Mouse (Mus musculus): ENCODE measurements around the gene Fahd1. TPM values are rescaled to one million over a fixed set of nuclear protein-coding genes. Genes with fewer than 3 reads are reported as not detected.

Fahd1 gene
- 16.0 and 16.8 TPM in 2 replicates for polyA plus RNA-seq (2015; fragmentation: Nextera tagmentation; extraction: Ambion mirVana)

DNA sequence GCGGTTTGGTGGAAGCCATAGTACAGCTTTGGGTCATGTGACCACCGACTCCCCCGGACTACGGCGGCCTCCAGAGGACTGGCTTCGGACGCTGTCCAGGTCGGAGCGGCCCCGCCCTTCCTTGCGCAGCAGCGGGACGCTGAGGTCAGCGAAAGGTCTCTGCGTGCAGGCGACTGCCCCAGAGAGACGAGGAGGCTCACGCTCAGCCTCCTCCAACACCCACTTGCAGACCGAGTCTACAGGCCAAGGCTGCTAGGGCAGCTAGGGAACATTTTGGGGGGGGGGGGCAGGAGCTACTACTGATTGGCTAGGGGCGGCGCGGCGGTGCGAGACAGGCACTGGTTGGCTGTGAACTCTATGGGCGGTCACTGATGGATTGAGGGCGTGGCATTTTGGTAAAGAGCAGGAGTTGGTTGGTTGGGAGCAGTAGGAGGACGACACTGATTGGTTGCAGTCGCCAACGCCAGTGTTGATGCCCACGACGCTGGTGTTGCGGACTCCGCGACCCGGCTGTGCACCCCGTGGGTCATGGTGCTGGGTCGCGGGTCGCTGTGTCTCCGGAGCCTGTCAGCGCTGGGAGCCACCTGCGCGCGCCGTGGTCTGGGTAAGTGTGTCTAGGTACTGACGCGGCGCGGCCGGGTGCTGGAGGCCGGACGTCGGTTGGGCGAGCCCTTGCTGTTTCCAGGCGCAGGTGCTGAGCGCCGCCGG, at the start of gene Fahd1:
Gene Fahd1, minus strand, starts transcription at position 300 of the 708 bp plus-strand sequence.
- Histone ChIP-seq H3K27ac (peak within 1 kb of the TSS; percentile 85), H3K9ac (peak within 1 kb of the TSS; percentile 78), H3K4me1 (peaks cover 23% of the 10 kb centered on the region), H3K27me3 (peaks cover 9% of the 10 kb centered on the region), H3K4me3 (peak within 1 kb of the TSS; percentile 70), H3K36me3 (ENCODE audit: poor library complexity, severe bottlenecking) (peaks cover 21% of the 10 kb centered on the region), H3K9me3 (replicated peaks) (no peaks in the 10 kb centered on the region), H3K4me2 (peak within 1 kb of the TSS; percentile 89)
- under 1% methylated on average over 52 of the region's 58 CpGs for WGBS
- peak; percentile 100 for ATAC-seq

DNA sequence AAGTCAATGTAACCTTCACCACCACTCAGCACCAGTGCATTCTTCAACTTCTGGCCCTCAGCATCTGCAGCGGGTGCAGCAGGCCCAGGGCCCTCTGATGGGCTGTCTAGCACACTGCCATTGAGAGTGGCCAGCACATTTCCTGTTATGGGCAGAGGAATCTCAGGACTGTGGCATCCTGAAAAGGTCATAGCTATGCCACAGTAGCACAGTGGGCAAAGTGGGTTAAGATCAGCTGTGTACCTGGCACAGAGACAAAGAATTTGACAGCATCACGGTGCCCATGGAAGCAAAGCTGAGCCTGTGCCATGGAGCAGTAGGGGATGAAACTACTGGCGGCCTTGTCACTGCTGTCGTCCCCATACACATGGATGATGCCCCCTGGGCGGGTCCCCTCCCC, 49.0 kb upstream of the Fahd1 start:
- H3K9me3 ChIP-seq (replicated peaks), result no peaks in the 10 kb centered on the region
- H3K27me3 ChIP-seq, result no peaks in the 10 kb centered on the region
- peaks cover 72% of the 10 kb centered on the region for H3K36me3 ChIP-seq (ENCODE audit: poor library complexity, severe bottlenecking)
- H3K9ac ChIP-seq, result no peak overlapping the region
- WGBS, result 85% methylated on average over 5 of the region's 5 CpGs
- no peak overlapping the region for H3K4me3 ChIP-seq
- H3K4me1 ChIP-seq, result peaks cover 35% of the 10 kb centered on the region
- ATAC-seq, result no peak
- no peak overlapping the region for H3K4me2 ChIP-seq
- H3K27ac ChIP-seq, result no peak overlapping the region

- WGBS, result 83% methylated on average over 4 of the region's 4 CpGs
- no peak for ATAC-seq
- no peaks in the 10 kb centered on the region for H3K27me3 ChIP-seq
- no peaks in the 10 kb centered on the region for H3K9me3 ChIP-seq (replicated peaks)
- no peak overlapping the region for H3K27ac ChIP-seq
- 0 out of 2 replicates have a peak overlapping the region, but pooled peaks have one; percentile 92 for H3K9ac ChIP-seq
- no peak overlapping the region; the same call in 1 of the 2 replicates for H3K4me2 ChIP-seq
- H3K4me1 ChIP-seq, result peaks cover 44% of the 10 kb centered on the region
- peaks cover 68% of the 10 kb centered on the region for H3K36me3 ChIP-seq (ENCODE audit: poor library complexity, severe bottlenecking)
- no peak overlapping the region; the same call in 1 of the 2 replicates for H3K4me3 ChIP-seq
Measured at GRCm38 (mm10) chr17:24898041-24898854, 48.1 kb upstream of the Fahd1 start.

GRCm38 (mm10) chr17:24897600-24897999, 47.4 kb upstream of the Fahd1 start:
- H3K4me3 ChIP-seq, result peak overlapping the region; percentile 92
- H3K4me1 ChIP-seq, result peaks cover 46% of the 10 kb centered on the region
- H3K9ac ChIP-seq, result peak overlapping the region; percentile 92
- no peak for ATAC-seq
- H3K27me3 ChIP-seq, result no peaks in the 10 kb centered on the region
- peak overlapping the region; percentile 99 for H3K4me2 ChIP-seq
- WGBS, result 78% methylated on average over 4 of the region's 4 CpGs
- no peaks in the 10 kb centered on the region for H3K9me3 ChIP-seq (replicated peaks)
- H3K27ac ChIP-seq, result no peak overlapping the region
- peaks cover 68% of the 10 kb centered on the region for H3K36me3 ChIP-seq (ENCODE audit: poor library complexity, severe bottlenecking)

DNA sequence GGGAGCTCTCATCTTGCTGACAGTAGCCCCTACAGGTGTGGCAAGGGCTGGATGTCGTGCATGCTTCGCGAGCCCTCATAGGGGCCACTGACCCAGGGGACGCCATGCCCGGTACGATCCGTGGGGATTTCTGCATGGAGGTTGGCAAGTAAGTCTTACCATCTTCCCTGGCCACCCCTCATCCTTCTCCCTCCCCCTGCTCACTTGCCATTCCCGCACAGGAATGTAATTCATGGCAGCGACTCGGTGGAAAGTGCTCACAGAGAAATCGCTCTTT, 46.8 kb upstream of the Fahd1 start:
- ATAC-seq, result no peak
- Histone ChIP-seq H3K9me3 (replicated peaks) (no peaks in the 10 kb centered on the region), H3K36me3 (ENCODE audit: poor library complexity, severe bottlenecking) (peaks cover 68% of the 10 kb centered on the region), H3K4me1 (peaks cover 46% of the 10 kb centered on the region), H3K4me3 (peak overlapping the region; percentile 92), H3K4me2 (peak overlapping the region; percentile 99), H3K9ac (peak overlapping the region; percentile 92), H3K27ac (0 out of 2 replicates have a peak overlapping the region, but pooled peaks have one; percentile 84), H3K27me3 (no peaks in the 10 kb centered on the region)
- 28% methylated on average over 11 of the region's 11 CpGs for WGBS

GRCm38 (mm10) chr17:24896241-24896992, 46.3 kb upstream of the Fahd1 start, which contains the start of gene Nme3:
Nme3 (plus strand) TSS chr17:24896500.
- Histone ChIP-seq H3K36me3 (ENCODE audit: poor library complexity, severe bottlenecking) (peaks cover 68% of the 10 kb centered on the region), H3K9me3 (replicated peaks) (no peaks in the 10 kb centered on the region), H3K4me3 (peak within 1 kb of the TSS; percentile 92), H3K4me2 (peak within 1 kb of the TSS; percentile 99), H3K27ac (peak within 1 kb of the TSS; percentile 84), H3K4me1 (peaks cover 46% of the 10 kb centered on the region), H3K9ac (peak within 1 kb of the TSS; percentile 92), H3K27me3 (no peaks in the 10 kb centered on the region)
- WGBS, result under 1% methylated on average over 49 of the region's 50 CpGs
- peak; percentile 74 for ATAC-seq

- Histone ChIP-seq H3K27ac (peak overlapping the region; percentile 84), H3K4me1 (peaks cover 46% of the 10 kb centered on the region), H3K4me3 (peak overlapping the region; percentile 92), H3K36me3 (ENCODE audit: poor library complexity, severe bottlenecking) (peaks cover 68% of the 10 kb centered on the region), H3K4me2 (peak overlapping the region; percentile 99), H3K9me3 (replicated peaks) (no peaks in the 10 kb centered on the region), H3K9ac (peak overlapping the region; percentile 92), H3K27me3 (no peaks in the 10 kb centered on the region)
- 11% methylated on average over 23 of the region's 23 CpGs for WGBS
- no peak for ATAC-seq
Measured at GRCm38 (mm10) chr17:24895571-24896240, 45.5 kb upstream of the Fahd1 start.

GRCm38 (mm10) chr17:24894995-24895547, 44.9 kb upstream of the Fahd1 start, which contains the start of the genes Eme2 and Mrps34:
Eme2 (minus strand) TSS chr17:24895087.
Mrps34 (plus strand) TSS chr17:24895116.
- Histone ChIP-seq H3K36me3 (ENCODE audit: poor library complexity, severe bottlenecking) (peaks cover 68% of the 10 kb centered on the region), H3K27me3 (no peaks in the 10 kb centered on the region), H3K9me3 (replicated peaks) (no peaks in the 10 kb centered on the region), H3K4me1 (peaks cover 46% of the 10 kb centered on the region), H3K4me2 (peak within 1 kb of the TSS; percentile 99), H3K9ac (peak within 1 kb of the TSS; percentile 92), H3K27ac (peak within 1 kb of the TSS; percentile 84), H3K4me3 (peak within 1 kb of the TSS; percentile 92)
- WGBS, result under 1% methylated on average over 62 of the region's 62 CpGs
- ATAC-seq, result peak; percentile 61

DNA sequence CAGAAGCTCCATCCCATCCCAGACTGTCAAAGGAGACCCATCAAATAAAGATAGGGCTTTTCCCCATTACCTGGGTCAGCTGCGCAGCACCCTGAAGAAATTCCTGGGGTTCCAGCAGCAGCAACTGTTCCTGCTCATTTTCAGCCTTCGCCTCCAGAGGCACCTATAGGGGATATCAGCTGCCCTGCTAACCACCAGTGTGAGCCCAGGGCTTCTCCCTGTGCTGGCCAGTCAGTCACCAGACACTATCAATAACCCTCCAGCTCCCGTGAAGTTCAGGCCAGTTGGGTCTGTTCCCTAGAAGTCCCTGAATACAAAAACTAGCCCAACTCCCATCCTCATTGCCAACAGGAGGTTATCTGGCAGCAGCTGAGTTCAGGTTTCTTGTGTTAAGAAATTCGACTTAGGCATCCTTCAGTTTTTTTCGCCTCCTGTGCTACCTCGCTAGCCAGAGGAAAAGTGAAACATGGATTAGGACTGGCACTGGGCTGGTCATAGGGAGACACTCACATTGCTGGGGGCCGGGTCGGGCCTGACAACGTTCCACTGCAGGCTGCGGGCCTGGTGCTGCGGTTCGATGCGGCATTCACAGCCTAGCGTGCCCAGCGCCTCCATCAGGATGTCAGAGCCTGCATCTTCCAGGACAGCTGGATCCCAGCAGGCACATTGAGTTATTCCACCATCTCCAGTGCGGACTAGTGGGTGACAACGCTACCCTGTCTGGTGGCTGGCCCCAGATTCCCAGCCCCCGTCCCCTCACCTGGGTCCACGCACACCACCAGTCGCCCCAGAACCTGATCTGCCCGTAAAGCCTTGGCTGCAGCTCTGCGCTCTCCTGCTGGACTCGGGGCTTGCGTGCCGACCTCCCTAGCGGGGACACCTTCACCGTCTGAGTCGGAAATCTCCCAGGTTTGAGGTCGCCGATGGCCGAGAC, 44.2 kb upstream of the Fahd1 start:
- peaks cover 68% of the 10 kb centered on the region for H3K36me3 ChIP-seq (ENCODE audit: poor library complexity, severe bottlenecking)

DNA sequence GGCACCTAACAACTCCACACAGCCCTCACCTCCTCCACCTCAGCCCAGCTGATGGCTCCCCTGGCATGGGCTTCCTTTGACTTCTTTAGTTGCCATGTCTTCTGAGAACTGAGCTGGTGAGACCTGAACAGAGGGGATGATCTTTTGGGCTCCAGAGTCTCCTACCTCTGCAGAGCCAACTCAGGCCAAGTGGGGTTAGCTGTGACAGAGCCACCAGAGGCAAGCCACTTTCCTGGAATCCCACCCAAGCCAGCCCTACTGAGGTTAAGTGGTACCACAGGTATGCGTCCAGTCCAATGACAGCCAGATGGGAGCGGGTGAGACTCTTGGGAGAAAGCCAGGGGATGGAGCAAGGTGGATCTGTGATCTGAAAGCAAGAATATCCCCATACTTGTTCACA, 43.1 kb upstream of the Fahd1 start:
- Histone ChIP-seq H3K27ac (no peak overlapping the region), H3K4me2 (no peak overlapping the region), H3K9me3 (replicated peaks) (no peaks in the 10 kb centered on the region), H3K4me1 (peaks cover 49% of the 10 kb centered on the region), H3K9ac (no peak overlapping the region), H3K36me3 (ENCODE audit: poor library complexity, severe bottlenecking) (peaks cover 64% of the 10 kb centered on the region), H3K4me3 (peak overlapping the region; percentile 92; the same call in 1 of the 2 replicates), H3K27me3 (no peaks in the 10 kb centered on the region)
- 96% methylated on average over 2 of the region's 2 CpGs for WGBS
- ATAC-seq, result no peak

More for the DNA sequence above, 44.2 kb upstream of the Fahd1 start:
- Histone ChIP-seq H3K4me3 (peak overlapping the region; percentile 92), H3K9ac (peak overlapping the region; percentile 92), H3K9me3 (replicated peaks) (no peaks in the 10 kb centered on the region), H3K4me2 (peak overlapping the region; percentile 99), H3K4me1 (peaks cover 46% of the 10 kb centered on the region), H3K27ac (peak overlapping the region; percentile 84), H3K27me3 (no peaks in the 10 kb centered on the region)
- WGBS, result 11% methylated on average over 31 of the region's 31 CpGs
- peak; percentile 3; the same call in 1 of the 2 replicates for ATAC-seq
